Mouse (Mus musculus) lung, adult 2 months (tissue): ENCODE measurements around the gene Tceanc.

Source experiments
- CTCF ChIP-seq: fragments of 200-500 bp; IDR thresholded peaks from 2 replicates; pipeline ENCODE4 v1.5.1; 2011; ENCODE audit warnings: mild to moderate bottlenecking, low read length, control low read depth; ENCODE audit not compliant: insufficient read depth
- POLR2A ChIP-seq: fragments of 200-500 bp; IDR thresholded peaks from 2 replicates; pipeline ENCODE4 v1.6.1; 2011; ENCODE audit warnings: low read depth, mild to moderate bottlenecking, control low read depth, low read length, borderline replicate concordance; ENCODE audit errors: extremely low read depth

- no peak for TF ChIP-seq CTCF
- TF ChIP-seq POLR2A, result no peak
Measured at GRCm38 (mm10) chrX:166504421-166504820, 13.9 kb downstream of the Tceanc start.
